Mouse (Mus musculus): ENCODE results near the gene Hacl1.

DNA sequence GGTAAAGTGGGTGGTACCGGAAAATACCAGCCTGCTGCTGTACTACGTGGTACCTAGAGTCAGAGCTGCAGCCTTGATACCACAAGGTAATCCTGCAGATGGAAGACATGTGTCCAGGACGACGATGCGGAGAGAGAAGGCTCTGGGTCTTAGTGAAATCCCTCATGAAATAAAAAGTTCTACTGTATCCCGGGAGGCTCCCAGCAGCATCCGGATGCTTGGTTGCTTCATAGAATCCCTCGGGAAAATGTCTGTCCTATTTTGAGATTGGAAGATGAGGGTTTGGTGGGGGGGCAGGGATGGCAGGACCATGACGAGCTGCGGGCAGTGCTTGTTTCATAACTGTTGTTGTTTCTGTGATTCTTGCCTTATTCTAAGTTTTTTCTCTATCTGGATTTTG lies 6.9 kb upstream of the Hacl1 start:
- TF ChIP-seq CTCF (IDR thresholded peaks at IDR 0.05; ENCODE audit: low read depth, low read length) (no peak), EP300 (IDR thresholded peaks at IDR 0.05; ENCODE audit: insufficient read depth, low read depth, low read length) (no peak), POLR2A (IDR thresholded peaks at IDR 0.05; ENCODE audit: insufficient read depth, low read length) (no peak)

All from ES-Bruce4 (cell line).